Mouse (Mus musculus) midbrain, embryonic 14.5 days (tissue): ENCODE results near the gene Rtf1. TPM values are rescaled to one million over a fixed set of nuclear protein-coding genes. Genes with fewer than 3 reads are reported as not detected.
"Not testable (repeated sequence)": the region's sequence is repeated elsewhere in the genome, so short reads cannot be mapped to it uniquely, and the experiment has no call there.

Experiments used
- ATAC-seq: fragments of 200-750 bp; cut with Nextera tagmentation; 2 replicates; pipeline ENCODE4 v1.8.0; 2017; ENCODE audit warnings: moderate number of reproducible peaks, moderate library complexity; ENCODE audit not compliant: low FRiP score, low TSS enrichment
- DNase-seq: peaks from one replicate; pipeline ENCODE4 v3.0.0-alpha.2; 2015
- H3K27ac ChIP-seq: fragments of 300-500 bp; sonication (generic); replicated peaks from 2 replicates; pipeline ENCODE4 v1.5.1; 2014; ENCODE audit warnings: mild to moderate bottlenecking, low read depth, low read length, moderate library complexity
- H3K27me3 ChIP-seq: fragments of 300-500 bp; sonication (generic); 2 replicates; pipeline ENCODE4 v1.6.1; 2014; ENCODE audit warnings: low read length, control low read depth, mixed read lengths; ENCODE audit not compliant: control insufficient read depth, insufficient read depth
- H3K36me3 ChIP-seq: fragments of 300-500 bp; sonication (generic); 2 replicates; pipeline ENCODE4 v1.6.1; 2014; ENCODE audit warnings: low read length, control low read depth; ENCODE audit not compliant: control insufficient read depth, insufficient read depth
- H3K4me1 ChIP-seq: fragments of 300-500 bp; sonication (generic); 2 replicates; pipeline ENCODE4 v1.6.1; 2014; ENCODE audit warnings: mild to moderate bottlenecking, antibody characterized with exemption, low read length, control low read depth; ENCODE audit not compliant: control insufficient read depth, insufficient read depth
- H3K4me2 ChIP-seq: fragments of 300-500 bp; sonication (generic); 2 replicates; pipeline ENCODE4 v1.6.1; 2014; ENCODE audit warnings: mild to moderate bottlenecking, low read length, moderate library complexity
- H3K4me3 ChIP-seq: fragments of 300-500 bp; sonication (generic); replicated peaks from 2 replicates; pipeline ENCODE4 v1.5.1; 2014; ENCODE audit warnings: low read depth, low read length
- H3K9ac ChIP-seq: fragments of 300-500 bp; sonication (generic); replicated peaks from 2 replicates; pipeline ENCODE4 v1.6.1; 2014; ENCODE audit warnings: mild to moderate bottlenecking, low read length, moderate library complexity
- H3K9me3 ChIP-seq: fragments of 300-500 bp; sonication (generic); 2 replicates; pipeline ENCODE4 v1.6.1; 2016; ENCODE audit warnings: low read length, control low read depth, mixed read lengths; ENCODE audit not compliant: control insufficient read depth
- WGBS: fragments of 180-500 bp; shearing (Covaris S2); extraction: QIAGEN DNeasy Blood & Tissue Kit; methylation state at CpG from one replicate; pipeline ENCODE4 v1.1.7; 2014; 5-methylcytosine and 5-hydroxymethylcytosine counted together
- polyA plus RNA-seq: library from polyadenylated mRNA; unstranded; fragments of >200 nt; fragmentation: Nextera tagmentation; extraction: Ambion mirVana; gene quantifications from 2 replicates; pipeline ENCODE4 v1.2.1, GENCODE M21; 2014

Rtf1 gene
- polyA plus RNA-seq, 1 experiment from 2014 or later: 46.2 TPM

DNA sequence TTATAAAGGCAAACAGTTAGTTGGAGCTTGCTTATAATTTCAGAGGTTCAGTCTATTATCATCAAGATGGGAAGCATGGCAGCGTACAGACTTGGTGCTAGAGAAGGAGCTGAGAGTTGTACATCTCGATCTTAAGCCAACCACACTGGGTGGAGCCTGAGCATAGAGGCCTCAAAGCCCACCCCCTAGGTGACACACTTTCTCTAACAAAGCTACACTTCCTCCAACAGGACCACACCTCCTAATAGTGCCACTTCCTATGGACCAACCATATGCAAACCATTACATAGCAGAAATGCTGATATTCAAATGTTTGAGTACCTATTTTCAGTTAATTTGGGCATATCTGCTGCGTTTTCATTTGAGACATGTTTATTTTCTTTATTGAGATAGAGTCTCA is 35.1 kb downstream of the Rtf1 start:
- Histone ChIP-seq H3K4me3 (no peak overlapping the region), H3K9me3 (no peaks in the 10 kb centered on the region), H3K4me2 (no peak overlapping the region), H3K36me3 (peaks cover 76% of the 10 kb centered on the region), H3K9ac (no peak overlapping the region), H3K4me1 (no peaks in the 10 kb centered on the region), H3K27me3 (no peaks in the 10 kb centered on the region), H3K27ac (no peak overlapping the region)
- DNase-seq (no peak), ATAC-seq (no peak)
- 96% methylated on average over 3 of the region's 3 CpGs for WGBS

DNA sequence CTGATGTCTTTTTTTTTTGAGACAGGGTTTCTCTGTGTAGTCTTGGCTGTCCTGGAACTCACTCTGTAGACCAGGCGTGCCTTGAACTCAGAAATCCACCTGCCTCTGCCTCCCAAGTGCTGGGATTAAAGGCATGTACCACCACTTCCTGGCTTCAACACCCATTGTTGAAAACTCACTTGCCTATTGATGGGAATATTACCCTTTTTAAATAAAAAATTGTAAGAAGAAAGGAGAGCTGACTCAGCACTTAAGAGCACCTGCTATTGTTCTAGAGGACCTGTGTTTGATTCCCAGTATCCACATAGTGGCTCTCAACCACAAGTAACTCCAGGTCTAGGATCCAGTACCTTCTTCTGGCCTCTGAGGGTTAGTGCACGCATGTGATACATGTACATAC is 41.0 kb downstream of the Rtf1 start:
- not testable (repeated sequence) for DNase-seq, H3K27me3 ChIP-seq, ATAC-seq, H3K9me3 ChIP-seq, H3K4me1 ChIP-seq, H3K4me3 ChIP-seq, H3K9ac ChIP-seq, H3K4me2 ChIP-seq, H3K27ac ChIP-seq
- H3K36me3 ChIP-seq: peaks cover 74% of the 10 kb centered on the region
- WGBS: 93% methylated on average over 2 of the region's 2 CpGs

DNA sequence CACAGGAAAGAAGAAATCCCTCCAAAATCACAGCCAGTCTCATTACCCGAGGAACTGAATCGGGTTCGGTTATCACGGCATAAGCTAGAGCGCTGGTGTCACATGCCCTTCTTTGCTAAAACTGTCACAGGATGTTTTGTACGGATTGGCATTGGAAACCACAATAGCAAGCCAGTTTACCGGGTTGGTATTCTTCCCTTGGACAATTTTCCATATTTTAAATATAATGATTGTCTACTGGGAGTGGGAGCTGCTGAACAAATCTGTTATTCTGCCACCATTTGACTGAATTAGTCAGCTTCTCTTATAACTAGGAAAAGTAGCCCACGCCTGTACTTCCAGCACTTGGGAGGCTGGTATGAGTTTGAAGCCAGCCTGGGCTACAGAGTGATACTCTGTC is 46.2 kb downstream of the Rtf1 start:
- ATAC-seq: no peak
- no peak overlapping the region for H3K9ac ChIP-seq
- DNase-seq: no peak
- H3K27me3 ChIP-seq: no peaks in the 10 kb centered on the region
- 95% methylated on average over 8 of the region's 8 CpGs for WGBS
- no peaks in the 10 kb centered on the region for H3K4me1 ChIP-seq
- H3K9me3 ChIP-seq: no peaks in the 10 kb centered on the region
- no peak overlapping the region for H3K27ac ChIP-seq
- H3K36me3 ChIP-seq: peaks cover 83% of the 10 kb centered on the region
- no peak overlapping the region for H3K4me3 ChIP-seq
- no peak overlapping the region for H3K4me2 ChIP-seq

DNA sequence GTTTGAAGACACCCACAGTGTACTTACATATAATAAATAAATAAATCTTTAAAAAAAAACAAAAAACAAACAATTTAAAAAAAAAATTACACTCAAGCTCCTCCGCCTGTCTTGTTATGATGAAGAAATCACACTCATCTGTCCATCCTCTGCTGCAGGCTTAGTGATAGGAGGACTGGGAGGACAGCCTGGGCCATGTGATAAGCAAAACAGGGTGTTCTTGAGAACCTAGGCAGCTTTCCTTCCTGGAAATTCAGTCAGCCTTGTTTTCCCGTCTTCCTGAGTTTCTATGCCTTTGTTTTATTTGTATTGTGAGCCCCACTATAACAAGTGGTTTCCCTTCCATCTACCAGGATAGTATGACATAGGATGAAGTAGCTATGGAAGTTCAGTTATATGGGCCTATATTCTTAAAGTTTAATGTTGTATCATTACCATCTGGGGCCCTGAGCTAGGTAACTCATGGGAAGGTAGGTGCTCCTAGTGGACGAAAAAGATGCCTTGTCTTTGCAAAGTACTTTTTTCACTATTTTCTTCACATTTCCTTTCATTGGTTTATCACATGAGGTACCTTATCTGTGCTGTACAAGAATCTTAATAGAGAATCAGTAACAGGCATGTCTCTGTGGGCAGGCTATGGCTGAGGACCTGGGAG is 53.0 kb downstream of the Rtf1 start:
- no peaks in the 10 kb centered on the region for H3K4me1 ChIP-seq
- no peak overlapping the region for H3K4me3 ChIP-seq
- no peaks in the 10 kb centered on the region for H3K27me3 ChIP-seq
- WGBS: 89% methylated on average over 3 of the region's 3 CpGs
- H3K36me3 ChIP-seq: peaks cover 96% of the 10 kb centered on the region
- H3K9me3 ChIP-seq: no peaks in the 10 kb centered on the region
- H3K9ac ChIP-seq: no peak overlapping the region
- H3K27ac ChIP-seq: no peak overlapping the region
- ATAC-seq (no peak), DNase-seq (no peak)
- H3K4me2 ChIP-seq: no peak overlapping the region

DNA sequence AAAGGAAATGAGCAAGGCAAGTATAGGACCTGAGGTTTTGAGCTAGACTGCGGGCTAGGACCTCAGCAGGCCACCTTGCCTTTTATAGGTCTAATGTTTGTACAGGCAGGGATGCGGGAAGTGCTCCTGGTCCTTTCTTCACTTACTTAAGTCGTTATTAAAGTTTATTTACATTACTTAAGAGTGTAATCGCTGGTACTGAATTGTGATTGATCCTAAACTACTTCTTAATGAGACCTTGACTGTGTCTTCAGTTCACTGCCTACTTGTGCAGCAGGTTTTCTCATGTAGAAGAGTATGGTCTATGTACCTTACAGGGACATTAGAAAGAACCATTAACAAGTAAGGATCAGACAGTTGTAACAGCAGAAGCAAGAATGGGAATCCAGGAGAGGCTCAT is 55.9 kb downstream of the Rtf1 start:
- no peaks in the 10 kb centered on the region for H3K9me3 ChIP-seq
- H3K4me2 ChIP-seq: no peak overlapping the region
- H3K9ac ChIP-seq: no peak overlapping the region
- H3K4me1 ChIP-seq: no peaks in the 10 kb centered on the region
- no peaks in the 10 kb centered on the region for H3K27me3 ChIP-seq
- peaks cover 97% of the 10 kb centered on the region for H3K36me3 ChIP-seq
- H3K27ac ChIP-seq: no peak overlapping the region
- no peak for ATAC-seq
- 96% methylated on average over 4 of the region's 4 CpGs for WGBS
- H3K4me3 ChIP-seq: no peak overlapping the region
- no peak for DNase-seq

DNA sequence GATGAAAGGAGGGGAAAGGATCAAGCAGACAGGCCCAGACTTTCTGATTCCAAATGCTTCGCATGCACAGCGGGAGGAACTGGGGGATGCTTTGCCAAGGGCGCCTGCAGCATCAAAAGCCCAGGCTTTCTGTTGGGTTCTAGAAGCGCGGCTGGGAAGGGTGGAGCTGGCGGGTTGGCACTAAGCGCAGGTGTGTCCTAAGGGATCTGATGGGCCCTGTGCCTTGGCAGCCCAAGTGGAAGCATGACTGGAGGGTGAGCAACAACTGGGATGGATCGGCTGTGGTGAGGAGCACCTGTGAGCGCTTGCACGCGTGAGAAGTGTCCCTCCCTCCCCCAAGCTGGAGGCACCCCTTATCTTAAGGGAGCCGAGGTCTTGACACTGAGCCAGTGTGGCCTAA is 62.3 kb downstream of the Rtf1 start:
- Histone ChIP-seq H3K36me3 (peaks cover 35% of the 10 kb centered on the region), H3K27ac (no peak overlapping the region), H3K9ac (no peak overlapping the region), H3K4me2 (no peak overlapping the region), H3K27me3 (peaks cover 3% of the 10 kb centered on the region), H3K4me3 (no peak overlapping the region), H3K4me1 (peaks cover 9% of the 10 kb centered on the region; the same call in 1 of the 2 replicates), H3K9me3 (no peaks in the 10 kb centered on the region)
- ATAC-seq: no peak
- 25% methylated on average over 12 of the region's 12 CpGs for WGBS
- DNase-seq: peak; percentile 8

DNA sequence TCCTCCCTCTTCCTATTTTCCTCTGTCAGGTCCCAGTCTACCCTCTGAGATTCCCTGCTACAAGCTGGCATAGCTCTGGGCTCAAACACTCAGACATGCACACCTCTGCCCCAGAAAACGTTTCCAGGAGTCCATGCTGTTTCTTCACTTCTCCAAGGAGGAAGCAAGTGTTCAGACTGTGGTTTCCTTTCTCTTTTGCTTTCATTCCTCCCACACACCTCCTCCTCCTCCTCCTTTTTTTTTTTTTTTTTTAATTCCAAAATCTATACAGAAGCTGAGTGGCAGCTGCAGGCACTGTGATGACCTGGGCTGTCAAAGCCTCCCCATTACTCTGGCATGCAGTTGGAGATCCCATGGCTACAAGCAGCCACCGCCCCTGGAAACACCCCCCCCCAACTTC is 65.7 kb downstream of the Rtf1 start:
- WGBS: 12% methylated on average over 2 of the region's 2 CpGs
- 0 out of 2 replicates have a peak, but pooled peaks cover 3% of the 10 kb centered on the region for H3K36me3 ChIP-seq
- ATAC-seq (no peak), DNase-seq (no peak)
- no peak overlapping the region for H3K4me2 ChIP-seq
- peaks cover 20% of the 10 kb centered on the region; the same call in 1 of the 2 replicates for H3K4me1 ChIP-seq
- H3K9me3 ChIP-seq: no peaks in the 10 kb centered on the region
- no peak overlapping the region for H3K4me3 ChIP-seq
- H3K27me3 ChIP-seq: peaks cover 33% of the 10 kb centered on the region
- H3K9ac ChIP-seq: no peak overlapping the region
- no peak overlapping the region for H3K27ac ChIP-seq

DNA sequence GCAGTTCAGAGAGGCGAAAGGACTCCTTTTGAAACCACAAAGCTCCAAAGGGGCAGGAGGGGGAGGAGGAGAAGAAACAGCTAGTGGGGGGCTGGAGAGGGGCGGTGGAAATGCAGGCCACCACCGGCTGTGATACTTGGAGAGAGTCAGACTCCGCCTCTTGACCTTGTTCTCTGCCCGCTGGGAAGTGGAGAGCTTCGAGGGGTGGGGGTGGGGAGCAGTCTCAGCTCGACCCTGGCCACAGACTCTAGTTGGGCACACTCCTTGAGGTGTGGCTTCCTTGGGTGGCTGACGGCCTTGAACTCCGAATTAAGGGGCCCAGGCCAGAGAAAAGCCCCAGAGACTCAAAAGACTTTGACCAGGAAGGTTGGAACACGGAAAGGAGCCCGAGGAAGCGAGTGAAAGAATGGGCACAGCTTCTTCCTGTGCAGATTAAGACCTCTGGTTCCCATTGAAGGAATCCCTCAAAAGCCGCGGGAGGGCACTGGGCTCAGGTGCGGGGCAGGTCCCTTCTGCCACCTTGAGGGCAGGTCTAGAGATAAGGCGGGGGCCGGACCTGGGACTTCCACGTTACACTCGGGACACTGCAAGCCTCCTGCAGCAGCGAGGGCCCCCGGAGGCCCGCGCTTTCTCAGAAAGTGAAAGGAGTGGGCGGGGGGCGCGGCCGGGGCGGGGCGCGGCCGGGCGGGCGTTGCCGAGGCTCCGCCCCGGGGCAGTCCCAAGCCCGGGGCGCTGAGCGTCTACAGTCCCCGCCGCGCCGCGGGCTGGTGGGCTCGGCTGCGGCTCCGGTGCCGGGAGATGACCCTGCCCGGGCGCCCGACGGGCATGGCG is 66.9 kb downstream of the Rtf1 start, which contains the start of gene Itpka:
Itpka (plus strand) TSS at position 757 of the 831 bp plus-strand sequence.
- peak within 1 kb of the TSS; percentile 51 for H3K4me3 ChIP-seq
- peaks cover 38% of the 10 kb centered on the region for H3K27me3 ChIP-seq
- H3K36me3 ChIP-seq: no peaks in the 10 kb centered on the region
- DNase-seq (peak; percentile 76), ATAC-seq (peak; percentile 44; the same call in 1 of the 2 replicates)
- under 1% methylated on average over 52 of the region's 53 CpGs for WGBS
- H3K9ac ChIP-seq: peak within 1 kb of the TSS; percentile 40; the same call in 1 of the 2 replicates
- H3K4me2 ChIP-seq: peak within 1 kb of the TSS; percentile 96
- H3K4me1 ChIP-seq: peaks cover 20% of the 10 kb centered on the region; the same call in 1 of the 2 replicates
- no peak within 1 kb of the TSS for H3K27ac ChIP-seq
- H3K9me3 ChIP-seq: no peaks in the 10 kb centered on the region
